Mouse (Mus musculus) heart, postnatal 14 days (tissue): ENCODE data around the gene Scml4. TPM values are rescaled to one million over a fixed set of nuclear protein-coding genes. Genes with fewer than 3 reads are reported as not detected.

Source experiments
- DNase-seq, 2 experiments: peaks; one replicate each; pipeline ENCODE4 v3.0.0; 2021 to 2022
- intact Hi-C: fragments of 180-260 bp; cut with DNase I; formaldehyde crosslinking; loops from one replicate; pipeline ENCODE4 v1.15.1; 2025
- total RNA-seq, 2 experiments: library from RNA; stranded (reverse); gene quantifications; 2 replicates each; pipeline ENCODE4 v1.2.3; 2021

The Scml4 gene
- total RNA-seq, 2 experiments from 2014 or later: 1.7 to 2.6 TPM

GRCm38 (mm10) chr10:42894696-42895095 lies 34.5 kb downstream of the Scml4 start:
- intact Hi-C loops: no loop called here
- DNase-seq: no peak

GRCm38 (mm10) chr10:42896621-42897020 lies 36.5 kb downstream of the Scml4 start:
- no peak for DNase-seq
- intact Hi-C loops: no loop called here

GRCm38 (mm10) chr10:42897166-42897565 lies 37.0 kb downstream of the Scml4 start:
- intact Hi-C loops: no loop called here
- DNase-seq: peak; percentile 12 to 31

GRCm38 (mm10) chr10:42897632-42898031 lies 37.5 kb downstream of the Scml4 start:
- intact Hi-C loops: no loop called here
- DNase-seq: no peak

- DNase-seq: no peak
- intact Hi-C loops: no loop called here
Measured at GRCm38 (mm10) chr10:42901361-42901760, 41.2 kb downstream of the Scml4 start.

GRCm38 (mm10) chr10:42903054-42903453 lies 42.9 kb downstream of the Scml4 start:
- DNase-seq: no peak
- intact Hi-C loops: no loop called here

- intact Hi-C loops: no loop called here
- DNase-seq: no peak
Measured at GRCm38 (mm10) chr10:42908562-42908961, 48.4 kb downstream of the Scml4 start.

GRCm38 (mm10) chr10:42910567-42910966 lies 50.4 kb downstream of the Scml4 start:
- intact Hi-C loops: no loop called here
- no peak for DNase-seq

GRCm38 (mm10) chr10:42912056-42912455 lies 51.9 kb downstream of the Scml4 start:
- DNase-seq: no peak
- intact Hi-C loops: no loop called here

- intact Hi-C loops: no loop called here
- DNase-seq: no peak
Measured at GRCm38 (mm10) chr10:42913196-42913595, 53.0 kb downstream of the Scml4 start.

- DNase-seq: no peak
- intact Hi-C loops: no loop called here
Measured at GRCm38 (mm10) chr10:42914146-42914545, 54.0 kb downstream of the Scml4 start.

- intact Hi-C loops: no loop called here
Measured at GRCm38 (mm10) chr10:42917355-42917754, 57.2 kb downstream of the Scml4 start.

GRCm38 (mm10) chr10:42919786-42920185 lies 59.6 kb downstream of the Scml4 start:
- DNase-seq: no peak
- intact Hi-C loops: no loop called here

More at GRCm38 (mm10) chr10:42917355-42917754, 57.2 kb downstream of the Scml4 start:
- DNase-seq: no peak

- DNase-seq: no peak
- intact Hi-C loops: no loop called here
Measured at GRCm38 (mm10) chr10:42925103-42925866, 65.1 kb downstream of the Scml4 start.

GRCm38 (mm10) chr10:42930121-42930650 lies 70.0 kb downstream of the Scml4 start:
- DNase-seq: no peak
- intact Hi-C loops: no loop called here

- DNase-seq: peak in 1 of 2 experiments; percentile 47
- intact Hi-C loops: no loop called here
Measured at GRCm38 (mm10) chr10:42932862-42933480, 72.8 kb downstream of the Scml4 start.

- DNase-seq: peak; percentile 51 to 74
- intact Hi-C loops: no loop called here
Measured at GRCm38 (mm10) chr10:42934672-42935071, 74.5 kb downstream of the Scml4 start.

GRCm38 (mm10) chr10:42936205-42936604 lies 76.0 kb downstream of the Scml4 start:
- intact Hi-C loops: no loop called here
- no peak for DNase-seq

- intact Hi-C loops: no loop called here
- no peak for DNase-seq
Measured at GRCm38 (mm10) chr10:42938361-42938760, 78.2 kb downstream of the Scml4 start.

GRCm38 (mm10) chr10:42939691-42940090 lies 79.5 kb downstream of the Scml4 start:
- intact Hi-C loops: no loop called here
- peak in 1 of 2 experiments; percentile 13 for DNase-seq

GRCm38 (mm10) chr10:42940193-42941050 lies 80.3 kb downstream of the Scml4 start:
- DNase-seq: no peak
- intact Hi-C loops: loop anchor here (1.0 kb wide), 1 partner anchor 98 kb away; no protein-coding TSS in a partner anchor
